21 mouse cellular contexts compared by ENCODE assay signal in the genomic region with DNA sequence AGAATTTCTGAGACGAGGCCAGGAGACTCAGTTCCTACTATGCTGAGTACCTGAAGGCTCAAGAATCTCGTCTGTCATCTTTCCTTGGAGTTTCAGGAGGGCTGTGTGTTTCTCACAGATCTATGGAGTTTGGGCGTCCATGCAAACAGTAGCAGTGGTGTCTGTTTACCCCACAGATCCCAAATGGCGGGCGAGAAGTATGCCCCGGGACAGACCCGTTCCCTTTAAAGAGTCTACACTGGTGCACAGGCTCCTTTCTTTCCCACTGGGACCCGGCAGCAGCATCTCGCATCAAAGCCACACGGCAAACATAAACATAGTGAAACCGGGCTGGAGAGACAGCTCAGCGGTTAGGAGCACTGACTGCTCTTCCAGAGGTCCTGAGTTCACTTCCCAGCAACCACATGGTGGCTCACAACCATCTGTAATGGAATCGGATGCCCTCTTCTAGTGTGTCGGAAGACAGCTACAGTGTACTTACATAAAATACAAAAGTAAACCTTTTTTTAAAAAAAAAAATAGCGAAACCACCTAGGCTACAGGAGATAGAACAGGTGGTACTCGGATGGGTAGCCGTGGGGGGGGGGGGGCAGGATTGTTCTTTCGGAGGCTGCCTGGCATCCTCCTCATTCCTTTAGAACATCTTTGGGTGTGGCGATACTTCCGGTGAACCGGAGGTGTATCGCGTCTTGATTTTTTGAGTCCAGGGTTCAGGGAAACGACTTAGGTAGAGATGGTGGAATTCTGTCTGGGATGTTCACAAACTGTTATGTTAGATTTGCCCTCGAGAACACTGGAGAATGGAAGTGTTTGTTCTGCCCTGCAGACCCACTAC. TPM values are rescaled to one million over a fixed set of nuclear protein-coding genes. Genes with fewer than 3 reads are reported as not detected.
DNase-seq lines count a peak whose midpoint lies in the region; ATAC-seq and TF ChIP-seq lines count a peak whose summit lies in the region.
"Had no signal": no experiment of that assay in that cellular context is flagged by ENCODE, and none has a peak within 500 bp of the region (broad histone marks: within the 10 kb centered on the region; RNA-seq: fewer than 3 reads in every experiment).

No protein-coding gene starts in this region.

- no peak overlapping the region for H3K9ac ChIP-seq in liver, adult 2 months (ENCODE audit: low read depth, low read length)
- 0 out of 2 replicates have a peak overlapping the region, but pooled peaks have one; percentile 11 for H3K9ac ChIP-seq in liver, embryonic 16.5 days (ENCODE audit: low read depth, low read length)
- no peak overlapping the region for H3K9ac ChIP-seq in neural tube, embryonic 15.5 days (replicated peaks)
- H3K9ac ChIP-seq: stomach, embryonic 15.5 days had no signal

- no peak overlapping the region for H3K27ac ChIP-seq in heart, embryonic 10.5 days
- H3K27ac ChIP-seq in liver, adult 2 months (replicated peaks; ENCODE audit: insufficient read depth, low read depth, low read length), result 0 out of 2 replicates have a peak overlapping the region, but pooled peaks have one; percentile 1
- H3K27ac ChIP-seq in bone marrow, adult 2 months (ENCODE audit: control insufficient read depth, insufficient read depth, low read depth, low read length, poor library complexity), result peak overlapping the region; percentile 16; the same call in 1 of the 2 replicates
- peak overlapping the region; percentile 6 for H3K27ac ChIP-seq in liver, embryonic 16.5 days (ENCODE audit: low read length)
- H3K27ac ChIP-seq in neural tube, embryonic 15.5 days (replicated peaks), result no peak overlapping the region
- H3K27ac ChIP-seq: midbrain, embryonic 10.5 days; stomach, embryonic 15.5 days had no signal

- TF ChIP-seq CTCF in liver, adult 2 months (IDR thresholded peaks at IDR 0.05; ENCODE audit: low read depth, low read length), result no peak
- TF ChIP-seq CTCF in bone marrow, adult 2 months (IDR thresholded peaks at IDR 0.05; ENCODE audit: control insufficient read depth, insufficient read depth, low read length), result no peak

- peak overlapping the region; percentile 70 for H3K4me2 ChIP-seq in liver, embryonic 16.5 days (ENCODE audit: low read depth, low read length)
- H3K4me2 ChIP-seq in neural tube, embryonic 15.5 days, result no peak overlapping the region
- H3K4me2 ChIP-seq: stomach, embryonic 15.5 days had no signal

- no peak overlapping the region for H3K4me3 ChIP-seq in heart, embryonic 10.5 days
- no peak overlapping the region for H3K4me3 ChIP-seq in liver, adult 2 months (ENCODE audit: insufficient read depth, low read depth, low read length)
- no peak overlapping the region for H3K4me3 ChIP-seq in bone marrow, adult 2 months (replicated peaks; ENCODE audit: control insufficient read depth, low read depth, low read length)
- H3K4me3 ChIP-seq in liver, embryonic 16.5 days (ENCODE audit: low read depth, low read length), result peak overlapping the region; percentile 43
- no peak overlapping the region for H3K4me3 ChIP-seq in neural tube, embryonic 15.5 days (replicated peaks)
- H3K4me3 ChIP-seq: midbrain, embryonic 10.5 days; stomach, embryonic 15.5 days had no signal

- no peaks in the 10 kb centered on the region for H3K27me3 ChIP-seq in heart, embryonic 10.5 days (ENCODE audit: insufficient read depth, poor library complexity, severe bottlenecking)
- H3K27me3 ChIP-seq in liver, adult 2 months (ENCODE audit: control insufficient read depth, insufficient read depth, low read length), result no peaks in the 10 kb centered on the region
- no peaks in the 10 kb centered on the region for H3K27me3 ChIP-seq in liver, embryonic 16.5 days (ENCODE audit: control insufficient read depth, insufficient read depth, low read depth, low read length)
- H3K27me3 ChIP-seq in neural tube, embryonic 15.5 days (replicated peaks), result no peaks in the 10 kb centered on the region
- H3K27me3 ChIP-seq: stomach, embryonic 15.5 days had no signal

- peaks cover 25% of the 10 kb centered on the region for H3K4me1 ChIP-seq in heart, embryonic 10.5 days
- peaks cover 52% of the 10 kb centered on the region for H3K4me1 ChIP-seq in liver, adult 2 months (ENCODE audit: control insufficient read depth, insufficient read depth, low read length)
- peaks cover 6% of the 10 kb centered on the region for H3K4me1 ChIP-seq in bone marrow, adult 2 months (ENCODE audit: control insufficient read depth, insufficient read depth, low read length)
- peaks cover 32% of the 10 kb centered on the region for H3K4me1 ChIP-seq in liver, embryonic 16.5 days (ENCODE audit: control insufficient read depth, low read depth, low read length)
- peaks cover 18% of the 10 kb centered on the region; the same call in 1 of the 2 replicates for H3K4me1 ChIP-seq in neural tube, embryonic 15.5 days

- no peak for ATAC-seq in liver, embryonic 16.5 days (ENCODE audit: low read depth)
- ATAC-seq in neural tube, embryonic 15.5 days (ENCODE audit: low FRiP score), result no peak
- ATAC-seq: forebrain, embryonic 14.5 days; inflammation-experienced regulatory T-cells, adult 6 months had no signal

- no peaks in the 10 kb centered on the region for H3K36me3 ChIP-seq in heart, embryonic 10.5 days
- peaks cover 7% of the 10 kb centered on the region for H3K36me3 ChIP-seq in liver, adult 2 months (ENCODE audit: control insufficient read depth, insufficient read depth, low read length)
- no peaks in the 10 kb centered on the region for H3K36me3 ChIP-seq in liver, embryonic 16.5 days (ENCODE audit: control insufficient read depth, insufficient read depth)
- no peaks in the 10 kb centered on the region for H3K36me3 ChIP-seq in neural tube, embryonic 15.5 days
- H3K36me3 ChIP-seq: midbrain, embryonic 10.5 days; stomach, embryonic 15.5 days had no signal

- DNase-seq in heart, adult 11 months, result peak; percentile 90
- DNase-seq in heart, embryonic 10.5 days (ENCODE audit: low spot score), result no peak
- DNase-seq in liver, adult 2 months (ENCODE audit: extremely low read depth, low read depth, low spot score), result no peak
- DNase-seq in liver, result no peak
- no peak for DNase-seq in kidney, postnatal 36 days
- DNase-seq: adrenal gland, postnatal 10 days; cerebellum, postnatal 14 days; gastrocnemius, postnatal 14 days; kidney, adult 9 months; left cerebral cortex, postnatal 4 days; lung, adult 2 months; lung, postnatal 36 days; right cerebral cortex, postnatal 14 days; thymus, postnatal 25 days had no signal

- peaks cover 70% of the 10 kb centered on the region for H3K79me2 ChIP-seq in liver, adult 2 months (ENCODE audit: control insufficient read depth, insufficient read depth, low read length)

- no peak for TF ChIP-seq POLR2A in liver, adult 2 months (IDR thresholded peaks at IDR 0.05; ENCODE audit: extremely low read depth, insufficient read depth, low read length)
- TF ChIP-seq POLR2A in bone marrow, adult 2 months (IDR thresholded peaks at IDR 0.05; ENCODE audit: borderline replicate concordance, control insufficient read depth, low read depth, low read length), result no peak

- 58% methylated on average over 25 of the region's 25 CpGs for WGBS in heart, embryonic 10.5 days
- WGBS in liver, adult 2 months, result 61% methylated on average over 25 of the region's 25 CpGs
- 78% methylated on average over 25 of the region's 25 CpGs for WGBS in bone marrow, adult 2 months
- 56% methylated on average over 25 of the region's 25 CpGs for WGBS in liver, embryonic 16.5 days (ENCODE audit: insufficient replicate concordance)
- 79% methylated on average over 25 of the region's 25 CpGs for WGBS in neural tube, embryonic 15.5 days

- H3K9me3 ChIP-seq in heart, embryonic 10.5 days, result no peaks in the 10 kb centered on the region
- H3K9me3 ChIP-seq in liver, embryonic 16.5 days (replicated peaks; ENCODE audit: control insufficient read depth, low read length), result no peaks in the 10 kb centered on the region
- H3K9me3 ChIP-seq in neural tube, embryonic 15.5 days (replicated peaks), result no peaks in the 10 kb centered on the region
- H3K9me3 ChIP-seq: midbrain, embryonic 10.5 days; stomach, embryonic 15.5 days had no signal

RNA-seq across cellular contexts. Expression of a gene that starts 12.0 kb away (rescaled TPM):
- 1.4 and 1.6 TPM in 2 replicates for polyA plus RNA-seq in heart, embryonic 10.5 days (2016; fragmentation: Nextera tagmentation; extraction: Ambion mirVana)
- 75.0 and 81.6 TPM in 2 replicates for total RNA-seq in liver, adult 2 months (2014; rRNA removed)
- polyA plus RNA-seq in liver, adult 2 months (2012; rRNA removed), result 32.4 and 32.7 TPM in 2 replicates
- 4.1 and 9.8 TPM in 2 replicates for polyA plus RNA-seq in bone marrow, adult 2 months (2011; ENCODE audit: insufficient read depth, insufficient read length, low replicate concordance, missing spikeins)
- polyA plus RNA-seq in liver, embryonic 16.5 days (2015; fragmentation: Nextera tagmentation; extraction: Ambion mirVana), result 0.82 and 0.90 TPM in 2 replicates
- polyA plus RNA-seq in neural tube, embryonic 15.5 days (2015; fragmentation: Nextera tagmentation; extraction: Ambion mirVana), result 5.0 and 5.3 TPM in 2 replicates

Comparison
In these comparisons a context has a peak if more than half of its experiments do, and no peak if none do; other contexts are left out.
1. H3K27ac ChIP-seq: peak in liver, adult 2 months (single experiment), bone marrow, adult 2 months (single experiment) and liver, embryonic 16.5 days (single experiment); none in heart, embryonic 10.5 days (single experiment) and neural tube, embryonic 15.5 days (single experiment).